Mouse (Mus musculus): Measurements from ENCODE around the gene Tbc1d4.

DNA sequence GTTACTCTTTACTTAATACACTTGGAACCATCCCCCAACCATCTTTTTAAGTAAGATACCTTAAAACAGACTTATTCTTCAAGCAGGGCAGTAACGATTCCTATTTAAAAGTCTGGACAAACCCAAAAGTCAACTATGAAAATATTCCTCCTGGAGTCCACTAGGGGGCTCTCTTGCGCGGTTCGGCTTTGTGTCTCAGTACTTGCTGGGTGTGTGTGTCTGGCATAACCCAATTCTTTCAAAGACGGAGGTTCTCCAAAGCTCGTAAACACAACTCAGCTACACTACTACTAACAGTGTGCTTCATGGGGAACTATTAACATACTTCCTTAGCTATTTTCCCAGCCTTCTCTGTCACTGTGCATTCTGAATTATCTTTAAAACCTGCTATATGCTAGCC lies 148.2 kb downstream of the Tbc1d4 start:
- no peak for TF ChIP-seq POLR2A (IDR thresholded peaks at IDR 0.05; ENCODE audit: borderline replicate concordance, low read depth, low read length)
- TF ChIP-seq CTCF (IDR thresholded peaks at IDR 0.05; ENCODE audit: low read depth, low read length) = peak; percentile 79

Measured in bone marrow macrophage, adult 2 months (primary cell).